Mouse (Mus musculus) E14TG2a.4 (cell line): ENCODE results near the gene Mrps16.

Experiments used
- CTCF ChIP-seq: conservative IDR thresholded peaks from 2 replicates; pipeline ENCODE4 v1.5.1; 2014; ENCODE audit warnings: low read length
- NANOG ChIP-seq: IDR thresholded peaks from 2 replicates; pipeline ENCODE4 v1.6.1; 2014; ENCODE audit warnings: borderline replicate concordance, low read length, mixed read lengths
- POU5F1 ChIP-seq: IDR thresholded peaks from 2 replicates; pipeline ENCODE4 v1.6.1; 2014; ENCODE audit warnings: low read length, borderline replicate concordance

- TF ChIP-seq CTCF (peak; percentile 55), NANOG (no peak), POU5F1 (no peak)
Observed at GRCm38 (mm10) chr14:20368271-20368670, 25.2 kb downstream of the Mrps16 start.
